Mouse (Mus musculus): Measurements from ENCODE around the gene Noxa1.

DNA sequence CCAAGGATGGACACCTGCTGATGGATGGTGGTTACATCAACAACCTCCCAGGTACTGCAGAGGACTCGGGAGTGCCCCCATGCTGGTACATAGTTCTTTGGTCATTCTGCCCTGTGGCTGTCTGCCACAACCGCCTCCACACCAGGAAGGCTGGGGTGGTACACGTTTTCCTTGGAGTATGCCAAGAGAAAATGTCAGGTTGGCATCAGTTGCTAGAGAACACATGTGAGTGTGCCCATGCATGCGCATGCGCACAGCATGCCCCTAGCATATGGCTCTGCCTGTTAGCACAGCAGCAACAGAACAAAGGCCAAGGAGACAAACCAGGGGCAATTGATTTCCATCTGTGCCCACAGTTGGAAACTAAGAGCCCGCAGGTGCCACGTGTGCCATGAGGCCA is 44.0 kb downstream of the Noxa1 start:
- TF ChIP-seq POLR2A (IDR thresholded peaks at IDR 0.05; ENCODE audit: low read depth, low read length) = no peak
- no peak for TF ChIP-seq CTCF (IDR thresholded peaks at IDR 0.05; ENCODE audit: extremely low read depth, insufficient read length, insufficient replicate concordance, low read depth, low read length)
